Mouse (Mus musculus) mature B cell (primary cell): ENCODE measurements around the gene Gpr65.
"Not testable (repeated sequence)": the region's sequence is repeated elsewhere in the genome, so short reads cannot be mapped to it uniquely, and the experiment has no call there.

Source experiments
- in situ Hi-C: fragments of 300-500 bp; cut with MboI; formaldehyde crosslinking; loops from 2 replicates; pipeline ENCODE4 v1.14.3; 2019

Gene Gpr65

DNA sequence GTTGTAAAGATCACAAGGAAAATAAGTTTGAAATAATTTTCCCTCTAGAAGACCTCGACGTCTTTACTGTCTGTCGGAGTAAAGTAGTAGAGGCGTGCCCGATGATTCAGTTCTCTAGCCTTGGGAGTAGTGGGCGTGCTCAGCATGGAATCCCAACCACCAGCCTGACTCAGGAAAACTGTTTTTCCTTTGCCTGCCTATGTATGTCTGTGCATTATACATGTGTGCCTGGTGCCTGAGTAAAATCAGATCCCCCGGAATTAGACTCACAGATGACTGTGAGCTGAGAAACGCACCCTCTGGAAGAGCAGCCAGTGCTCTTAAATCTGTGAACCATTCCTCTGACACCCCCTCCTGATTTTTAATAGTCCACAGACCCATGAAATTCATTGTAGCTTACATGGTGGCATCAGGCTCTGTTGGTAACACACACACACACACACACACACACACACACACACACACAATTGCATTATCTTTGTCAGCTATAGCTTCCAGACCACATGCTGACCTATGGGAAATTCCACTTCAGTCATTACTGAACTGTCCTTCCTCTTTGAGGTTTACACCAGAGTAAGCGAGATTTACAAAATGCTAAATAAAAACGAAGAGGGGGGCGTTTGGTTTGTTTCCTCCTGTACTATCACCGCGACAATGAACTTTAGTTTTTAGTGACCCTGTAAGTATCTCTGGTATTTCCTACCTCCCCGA is 14.5 kb downstream of the Gpr65 start:
- in situ Hi-C loops = no loop called here

DNA sequence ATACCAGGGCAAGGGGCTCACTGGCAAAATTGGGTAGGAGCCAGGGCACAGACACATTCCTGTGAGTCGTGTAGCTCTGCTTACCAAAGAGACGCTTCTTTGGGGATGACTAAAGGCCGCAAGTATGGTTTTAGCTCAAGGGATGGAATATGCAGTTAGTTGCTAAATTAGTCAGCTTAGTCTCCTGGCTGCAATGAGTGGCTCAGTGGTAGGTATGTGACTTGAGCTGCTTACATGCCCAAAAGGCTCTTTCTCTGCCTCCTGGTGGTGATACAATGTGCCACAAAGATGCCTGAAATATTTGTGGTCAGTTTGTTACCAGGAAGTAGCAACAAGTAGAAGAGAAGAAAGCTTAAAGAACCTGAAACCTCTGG is 15.0 kb downstream of the Gpr65 start:
- in situ Hi-C loops = no loop called here

GRCm38 (mm10) chr12:98284477-98284876 is 16.0 kb downstream of the Gpr65 start:
- in situ Hi-C loops = no loop called here

DNA sequence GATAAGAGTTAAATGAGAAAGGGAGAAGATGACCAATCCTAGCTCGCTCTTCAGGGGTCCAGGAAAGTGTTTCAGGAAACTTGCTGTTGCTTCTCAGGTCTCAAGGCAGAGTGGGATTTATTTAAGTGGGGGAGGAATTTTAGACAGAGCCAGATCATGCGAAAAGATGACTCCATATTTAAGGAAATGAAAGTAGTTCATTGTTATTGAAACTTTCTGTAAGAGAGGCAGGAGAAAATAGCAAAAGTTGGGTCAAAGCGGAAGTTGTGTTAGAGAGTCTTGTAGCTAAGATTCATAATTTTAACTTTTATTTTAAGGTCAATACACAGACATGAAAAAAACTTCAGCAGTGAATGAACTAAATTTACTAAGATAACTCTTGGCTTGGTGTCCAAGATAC is 22.0 kb downstream of the Gpr65 start:
- in situ Hi-C loops = no loop called here

DNA sequence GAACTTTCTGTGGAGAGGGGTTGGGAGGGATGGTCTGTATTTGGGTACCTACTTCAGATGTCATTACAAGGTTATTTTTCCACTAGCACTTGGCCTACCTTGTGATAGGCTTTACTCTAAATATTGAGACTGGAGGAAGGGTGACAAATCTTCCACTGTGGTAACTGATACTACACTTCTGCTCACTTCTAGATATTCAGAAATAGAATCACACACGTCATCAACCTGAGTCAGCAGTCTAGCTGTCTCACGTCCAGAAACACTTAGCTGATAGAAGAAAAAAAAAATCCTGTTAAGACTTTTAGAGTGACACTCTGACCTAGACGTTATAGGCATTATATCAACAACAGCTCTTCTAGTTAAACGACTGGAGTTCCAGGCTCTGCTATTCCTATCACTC is 23.8 kb downstream of the Gpr65 start:
- in situ Hi-C loops = no loop called here

DNA sequence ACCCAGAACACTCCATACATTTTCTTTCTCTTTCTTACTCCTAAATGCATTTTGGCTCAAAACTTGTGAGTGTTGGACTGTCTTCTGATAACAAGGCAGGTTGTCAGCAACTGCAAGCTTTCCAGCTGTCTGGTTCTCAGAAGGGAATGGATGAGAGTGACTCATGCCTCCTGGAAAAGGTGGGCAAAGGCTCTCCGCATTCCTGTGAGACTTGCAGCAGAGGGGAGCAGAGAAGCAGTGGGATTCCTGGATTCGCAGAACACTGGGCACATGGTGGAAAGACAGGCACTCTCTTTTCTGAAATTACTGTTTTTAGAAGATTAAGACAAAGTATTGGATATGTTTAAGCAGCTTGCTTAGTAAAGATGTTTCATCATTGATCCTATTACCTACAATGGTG is 25.8 kb downstream of the Gpr65 start:
- in situ Hi-C loops = no loop called here

GRCm38 (mm10) chr12:98301980-98302379 is 33.5 kb downstream of the Gpr65 start:
- in situ Hi-C loops = no loop called here

- in situ Hi-C loops = no loop called here
Measured at GRCm38 (mm10) chr12:98303013-98303412, 34.6 kb downstream of the Gpr65 start.

GRCm38 (mm10) chr12:98307179-98307915 is 38.9 kb downstream of the Gpr65 start:
- in situ Hi-C loops = no loop called here

GRCm38 (mm10) chr12:98311376-98312083 is 43.1 kb downstream of the Gpr65 start:
- in situ Hi-C loops = no loop called here

GRCm38 (mm10) chr12:98315924-98316323 is 47.5 kb downstream of the Gpr65 start:
- in situ Hi-C loops = no loop called here

GRCm38 (mm10) chr12:98317718-98318340 is 49.4 kb downstream of the Gpr65 start:
- in situ Hi-C loops = no loop called here

- in situ Hi-C loops = no loop called here
Measured at GRCm38 (mm10) chr12:98322426-98322825, 54.0 kb downstream of the Gpr65 start.

DNA sequence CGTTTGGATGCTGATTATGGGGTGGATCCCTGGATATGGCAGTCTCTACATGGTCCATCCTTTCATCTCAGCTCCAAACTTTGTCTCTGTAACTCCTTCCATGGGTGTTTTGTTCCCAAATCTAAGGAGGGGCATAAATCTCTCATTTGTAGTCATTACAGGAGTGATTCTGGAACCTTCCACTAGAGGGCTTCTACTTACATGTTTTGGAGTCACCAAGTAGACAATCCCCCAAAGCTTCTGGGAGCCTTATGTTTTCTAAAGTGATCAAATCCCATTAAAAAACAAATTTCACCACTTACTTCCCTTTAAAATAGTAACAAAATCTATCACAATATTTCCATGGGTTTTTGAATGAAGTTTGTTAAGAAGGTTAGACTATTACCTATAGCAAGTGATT is 55.7 kb downstream of the Gpr65 start:
- in situ Hi-C loops = not testable (repeated sequence)
